Mouse (Mus musculus) layer of hippocampus, postnatal 14 days (tissue): Measurements from ENCODE around the gene Rab25. TPM values are rescaled to one million over a fixed set of nuclear protein-coding genes. Genes with fewer than 3 reads are reported as not detected.

Source experiments
- DNase-seq, 2 experiments: peaks; one replicate each; pipeline ENCODE4 v3.0.0; 2021 to 2022; ENCODE audit warnings: low spot score in 2 of 2, mixed read lengths in 1 of 2
- total RNA-seq, 2 experiments: library from RNA; stranded (reverse); gene quantifications; 2 replicates each; pipeline ENCODE4 v1.2.3; 2021

The Rab25 gene
- total RNA-seq, 2 experiments from 2014 or later, result not detected

DNA sequence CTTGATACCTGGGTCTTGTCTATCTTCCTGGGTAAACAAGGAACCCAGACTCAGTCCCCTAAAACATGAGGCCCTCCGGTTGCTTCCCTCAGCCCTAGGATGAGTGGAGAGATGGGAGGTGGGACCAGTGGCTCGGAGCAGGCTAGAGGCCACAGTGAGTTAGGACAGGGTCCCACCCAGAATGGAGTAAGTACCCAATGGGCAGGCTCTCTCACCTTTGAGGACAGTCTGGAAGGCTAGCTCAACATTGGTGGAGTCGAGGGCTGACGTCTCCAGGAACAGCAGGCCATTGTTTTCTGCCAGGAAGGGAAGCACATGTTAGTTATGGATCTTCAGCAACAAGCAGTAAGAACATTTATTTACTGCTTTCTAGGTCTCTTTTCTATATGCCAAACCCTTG lies 5.6 kb downstream of the Rab25 start:
- no peak for DNase-seq

- DNase-seq, result no peak
Observed at GRCm38 (mm10) chr3:88541622-88542401, 6.3 kb downstream of the Rab25 start.

DNA sequence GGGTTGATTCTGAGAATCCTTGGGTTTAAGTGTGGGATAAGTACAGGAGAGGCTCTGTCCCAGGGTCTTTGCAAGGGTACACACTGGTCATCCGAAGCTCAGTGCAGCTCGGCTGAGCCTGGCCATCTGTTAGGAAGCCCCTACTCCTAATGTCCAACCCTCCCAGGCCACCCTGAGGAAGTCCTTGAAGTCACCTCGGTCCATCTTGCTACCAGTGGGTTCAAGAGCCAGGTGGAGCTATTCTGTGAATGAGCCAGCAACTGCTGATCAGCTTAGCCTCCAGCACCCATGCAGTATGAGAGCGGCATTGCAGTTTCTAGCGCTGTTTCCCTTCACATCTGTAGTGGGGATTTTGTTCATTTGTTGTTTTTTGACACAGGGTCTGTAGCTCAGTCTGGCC lies 8.0 kb downstream of the Rab25 start:
- no peak for DNase-seq

- no peak for DNase-seq
Observed at GRCm38 (mm10) chr3:88539397-88539796, 8.7 kb downstream of the Rab25 start.

DNA sequence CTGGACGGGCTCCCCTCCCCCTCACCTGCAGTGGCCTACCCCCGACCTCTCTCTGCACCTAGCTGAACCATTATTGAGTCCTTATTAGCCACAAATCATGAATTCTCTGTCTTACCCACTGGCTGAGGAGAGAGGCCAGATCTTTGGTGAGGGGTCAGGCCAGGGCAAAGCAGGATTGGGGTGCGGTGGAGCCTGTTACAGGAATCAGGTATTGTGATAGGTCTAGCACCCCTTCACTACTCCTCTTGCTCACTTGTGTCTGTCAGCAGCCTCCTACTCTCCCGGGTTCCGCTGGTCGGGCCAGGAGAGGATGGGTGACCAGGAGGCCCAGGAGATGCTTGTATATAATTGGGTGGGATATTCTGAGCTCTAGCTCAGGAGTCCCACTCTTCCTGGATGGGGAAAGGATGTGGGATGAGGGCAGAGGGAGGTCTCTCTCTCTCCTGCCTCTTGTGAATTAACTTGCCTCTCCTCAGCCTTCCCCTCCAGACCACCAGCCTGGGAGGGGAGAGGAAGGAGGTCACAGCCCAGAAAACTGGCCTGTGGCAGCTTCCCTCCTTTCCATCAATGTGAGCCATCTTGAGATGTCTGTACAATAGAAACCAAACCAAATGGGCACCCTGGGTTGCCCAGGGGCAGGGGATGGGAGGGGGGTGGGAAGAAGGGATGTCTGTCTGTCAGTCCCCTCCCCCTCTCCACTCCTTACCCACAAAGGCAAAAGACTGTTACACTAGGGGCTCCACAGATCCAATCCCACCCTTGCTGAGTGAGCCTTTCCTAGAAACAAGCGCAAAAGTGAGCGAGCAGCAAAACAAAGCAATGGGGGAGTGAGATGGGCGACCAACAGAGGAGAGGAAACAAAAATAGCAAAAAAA lies 9.6 kb downstream of the Rab25 start:
- no peak for DNase-seq

GRCm38 (mm10) chr3:88537146-88537545 lies 11.0 kb downstream of the Rab25 start:
- no peak for DNase-seq

GRCm38 (mm10) chr3:88536103-88536930 lies 11.8 kb downstream of the Rab25 start:
- peak; percentile 60 to 67 for DNase-seq

DNA sequence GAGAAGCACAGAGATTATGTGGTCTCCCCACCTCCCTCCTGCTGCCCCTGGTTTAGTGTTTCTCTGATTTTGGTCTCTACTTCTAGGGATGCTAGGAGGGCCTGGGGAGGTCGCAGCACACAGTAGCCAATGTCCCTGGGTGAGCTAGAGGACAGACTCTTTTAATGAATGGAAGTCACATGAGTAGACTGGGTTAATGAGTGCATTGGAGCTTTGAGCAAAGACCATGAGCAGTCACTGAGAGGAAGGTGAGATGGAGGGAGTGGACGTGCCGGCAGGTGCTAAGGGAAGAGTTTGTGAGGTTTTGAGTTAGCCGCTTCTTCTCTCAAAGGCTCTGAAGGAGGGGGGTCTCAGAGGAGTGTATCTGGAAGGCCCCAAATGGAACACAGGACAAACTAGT lies 12.6 kb downstream of the Rab25 start:
- no peak for DNase-seq

GRCm38 (mm10) chr3:88535005-88535404 lies 13.1 kb downstream of the Rab25 start:
- DNase-seq, result no peak

- DNase-seq, result no peak
Observed at GRCm38 (mm10) chr3:88533706-88534105, 14.4 kb downstream of the Rab25 start.

DNA sequence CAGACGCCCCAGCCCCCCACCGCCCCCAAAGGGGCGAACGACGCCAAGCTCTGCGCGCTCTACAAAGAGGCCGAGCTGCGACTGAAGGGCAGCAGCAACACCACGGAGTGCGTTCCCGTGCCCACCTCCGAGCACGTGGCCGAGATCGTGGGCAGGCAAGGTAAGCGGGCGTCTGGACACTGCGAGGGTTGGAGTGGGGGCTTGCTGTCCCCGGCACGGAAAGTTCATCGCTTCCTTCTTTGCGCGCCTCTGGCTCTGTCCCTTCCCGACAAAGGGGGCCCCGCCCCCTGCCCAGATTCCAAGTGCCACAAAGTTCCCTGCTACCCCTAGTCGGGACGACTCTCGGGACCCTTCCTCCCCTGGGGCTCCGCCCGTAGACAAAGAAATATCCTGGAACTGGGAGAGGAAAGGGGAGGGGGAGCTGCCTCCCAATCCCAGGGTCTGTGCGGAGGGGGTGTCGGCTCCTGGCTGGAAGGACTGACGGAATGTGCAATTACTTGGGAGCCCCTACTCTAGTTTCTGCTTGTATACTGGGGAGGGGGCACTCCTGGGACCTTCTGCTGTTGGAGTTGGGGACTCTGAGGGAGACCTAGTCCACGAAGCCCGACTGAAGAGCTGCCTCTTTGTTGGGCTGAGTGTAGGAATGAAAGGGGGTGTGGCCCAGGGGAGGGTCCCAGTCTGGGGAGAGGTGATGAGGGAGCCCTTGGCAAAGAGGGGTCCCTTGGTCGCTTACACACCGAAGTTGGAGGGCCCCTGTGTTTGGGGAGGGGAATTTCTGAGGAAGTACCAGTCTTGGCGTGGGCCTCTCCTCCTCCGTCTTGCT lies 15.2 kb downstream of the Rab25 start:
- no peak for DNase-seq

- no peak for DNase-seq
Observed at GRCm38 (mm10) chr3:88532299-88532674, 15.8 kb downstream of the Rab25 start, which contains the start of gene Mex3a. Gene Mex3a, plus strand, starts transcription at chr3:88532395.

DNA sequence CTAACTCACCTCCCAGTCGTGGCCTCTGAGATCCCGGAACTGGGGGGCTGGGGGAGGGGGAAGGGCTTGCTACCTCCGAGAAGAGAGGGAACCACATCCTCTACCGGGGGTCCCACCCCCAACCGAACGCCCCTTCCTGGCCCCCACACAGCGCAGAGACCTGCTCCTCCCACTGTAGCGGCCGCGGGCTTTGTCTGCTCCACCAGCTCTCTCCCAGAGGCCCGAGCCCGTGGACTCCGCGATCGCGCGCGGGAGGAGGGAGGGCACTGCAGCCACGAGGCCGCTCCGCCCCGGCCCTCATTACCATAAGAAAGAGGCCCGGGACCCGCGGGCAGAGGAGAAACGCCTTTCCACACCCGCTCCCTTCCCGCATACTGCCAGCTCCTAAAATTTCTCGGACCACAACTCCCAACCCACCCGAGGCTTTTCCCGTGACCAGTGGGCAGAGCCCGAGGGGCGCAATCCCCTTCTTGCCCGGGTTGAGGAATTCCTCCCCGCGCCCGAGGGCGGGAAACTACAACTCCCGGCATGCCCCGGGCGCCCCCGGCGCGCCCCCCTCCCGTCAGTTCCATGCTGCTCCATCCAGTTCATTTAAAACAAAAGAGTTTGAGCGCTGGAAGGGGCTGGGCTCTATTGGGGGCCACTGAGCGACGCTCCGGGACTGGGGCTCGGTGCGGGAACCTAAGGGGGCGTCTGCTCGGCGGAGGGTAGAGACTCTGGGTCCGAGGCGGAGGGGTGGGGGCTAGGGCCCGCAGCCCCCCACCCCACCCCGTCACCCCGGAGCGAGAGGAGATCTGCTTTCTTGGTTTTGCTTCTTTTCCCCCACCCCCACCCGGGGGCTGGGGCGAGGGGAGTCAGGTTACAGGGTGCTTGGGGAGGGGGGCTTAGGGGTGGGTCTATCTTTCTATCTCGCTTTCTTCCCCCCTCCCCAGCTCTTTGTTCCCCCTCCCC lies 16.5 kb downstream of the Rab25 start:
- peak; percentile 90 to 91 for DNase-seq

DNA sequence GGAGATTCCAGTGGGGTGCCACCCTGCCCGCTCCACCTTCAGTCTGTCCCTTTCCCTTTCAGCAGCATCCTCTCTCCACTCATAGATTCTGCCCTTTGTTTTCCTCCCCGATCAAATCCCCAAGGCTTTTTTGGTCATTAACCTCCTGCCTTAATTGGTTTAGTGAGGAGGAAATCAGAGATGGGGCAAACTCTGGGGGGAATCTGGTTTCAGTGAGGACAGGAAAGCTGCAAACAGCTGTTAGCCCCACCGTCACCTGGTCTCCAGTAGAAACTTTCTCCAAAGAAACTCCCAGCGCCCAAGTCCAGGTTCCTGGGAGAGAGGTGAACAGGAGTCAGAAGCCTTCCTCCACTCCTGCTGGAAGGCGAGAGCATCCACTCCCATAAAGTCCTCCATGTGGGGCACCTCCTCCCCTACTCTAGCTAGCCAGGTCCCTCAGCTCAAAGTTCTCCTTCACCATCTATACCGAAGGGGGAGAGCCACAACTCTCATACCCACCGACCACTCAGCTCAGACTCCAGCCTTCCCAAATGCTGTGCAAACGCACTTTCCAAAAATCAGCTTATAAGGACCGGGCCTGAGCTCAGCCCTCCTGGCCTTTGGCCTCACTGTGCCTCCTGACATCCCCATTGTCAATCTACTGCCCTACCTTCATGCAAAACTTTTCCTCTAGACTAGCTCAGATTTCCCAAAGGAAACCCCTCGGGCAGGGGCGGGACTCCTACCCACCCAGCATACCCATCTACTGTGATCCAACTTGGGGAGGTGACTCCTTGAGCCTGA lies 17.8 kb downstream of the Rab25 start:
- DNase-seq, result no peak

GRCm38 (mm10) chr3:88529204-88530000 lies 18.7 kb downstream of the Rab25 start:
- no peak for DNase-seq

DNA sequence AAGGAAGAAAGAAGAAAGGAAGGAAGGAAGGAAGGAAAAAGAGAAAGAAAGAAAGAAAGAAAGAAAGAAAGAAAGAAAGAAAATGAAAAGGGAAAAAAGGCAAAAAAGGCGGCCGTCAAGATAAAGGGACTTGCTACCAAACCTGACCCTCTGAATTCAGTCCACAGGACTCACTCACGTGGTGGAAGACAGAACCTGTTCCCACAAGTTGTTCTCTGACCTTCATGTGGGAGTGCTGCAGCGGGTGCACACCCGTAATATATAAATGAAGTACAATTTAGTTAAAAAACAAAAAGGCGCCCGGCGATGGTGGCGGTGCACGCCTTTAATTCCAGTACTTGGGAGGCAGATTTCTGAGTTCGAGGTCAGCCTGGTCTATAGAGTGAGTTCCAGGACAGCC lies 19.5 kb downstream of the Rab25 start:
- DNase-seq, result no peak

DNA sequence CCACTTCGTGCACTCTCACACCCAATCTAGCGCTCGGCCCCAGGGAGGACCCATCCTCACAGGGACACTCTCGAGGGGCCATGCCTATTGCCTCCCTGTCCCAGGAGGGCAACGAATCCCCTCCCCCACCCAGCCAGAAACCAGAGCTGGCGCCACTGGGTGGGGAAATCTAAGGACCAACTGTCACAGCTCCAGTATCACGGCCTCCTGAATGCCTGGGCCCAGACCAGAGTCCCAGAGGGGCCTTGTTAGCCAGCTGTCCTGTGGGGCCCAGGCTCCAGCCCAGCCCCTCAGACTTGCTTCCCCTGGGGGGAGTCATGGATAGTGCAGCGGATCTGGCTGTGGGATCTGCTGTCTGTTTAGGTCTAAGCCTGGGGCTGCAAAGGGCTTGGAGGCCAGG lies 20.5 kb downstream of the Rab25 start:
- no peak for DNase-seq
